Mouse (Mus musculus): ENCODE data around the gene Nr1i3. TPM values are rescaled to one million over a fixed set of nuclear protein-coding genes. Genes with fewer than 3 reads are reported as not detected.

The Nr1i3 gene
- total and polyA plus RNA-seq, 3 experiments = 0.24 to 1.7 TPM; not detected in 1

- Histone ChIP-seq H3K27me3 (ENCODE audit: control insufficient read depth in 1 of 2, insufficient read depth in 2 of 2, low read length in 2 of 2) (peaks cover 0 to 2% of the 10 kb centered on the region in 2 experiments; a peak in 3 of 4 replicates), H3K36me3 (ENCODE audit: control insufficient read depth in 1 of 2, insufficient read depth in 2 of 2, low read length in 2 of 2) (peaks cover 0 to 11% of the 10 kb centered on the region in 2 experiments; a peak in 2 of 4 replicates)
- TF ChIP-seq RCOR1 (IDR thresholded peaks at IDR 0.05; ENCODE audit: low read depth, low read length) (no peak), CTCF (IDR thresholded peaks at IDR 0.05 in 2 of 3, conservative IDR thresholded peaks at IDR 0.05 in 1 of 3; ENCODE audit: control insufficient read depth in 1 of 3, insufficient read depth in 1 of 3, low read depth in 2 of 3, low read length in 3 of 3, poor library complexity in 1 of 3, severe bottlenecking in 1 of 3) (peak in 2 of 3 experiments; percentile 8 to 36; a peak in 2 of 6 replicates), TAL1 (IDR thresholded peaks at IDR 0.05; ENCODE audit: low read length) (no peak), RAD21 (IDR thresholded peaks at IDR 0.05; ENCODE audit: low read depth, low read length) (peak; percentile 17), TBP (IDR thresholded peaks at IDR 0.05; ENCODE audit: low read depth, low read length) (no peak), ZKSCAN1 (IDR thresholded peaks at IDR 0.05; ENCODE audit: low read depth, low read length) (no peak), MYC (IDR thresholded peaks at IDR 0.05; ENCODE audit: low read depth, low read length) (no peak), NRF1 (IDR thresholded peaks at IDR 0.05; ENCODE audit: insufficient read depth, low read depth, low read length, poor library complexity, severe bottlenecking) (no peak), GABPA (IDR thresholded peaks at IDR 0.05; ENCODE audit: low read depth, low read length) (no peak), MAX (IDR thresholded peaks at IDR 0.05; ENCODE audit: low read length) (no peak), MEF2A (IDR thresholded peaks at IDR 0.05; ENCODE audit: extremely low read depth, insufficient replicate concordance, low read depth, low read length, poor library complexity, severe bottlenecking) (no peak), ZMIZ1 (IDR thresholded peaks at IDR 0.05; ENCODE audit: low read depth, low read length) (no peak), TCF12 (IDR thresholded peaks at IDR 0.05; ENCODE audit: low read depth, low read length) (no peak), UBTF (IDR thresholded peaks at IDR 0.05; ENCODE audit: borderline replicate concordance, insufficient read depth, low read depth, low read length) (no peak), KAT2A (conservative IDR thresholded peaks at IDR 0.05; ENCODE audit: low read depth, low read length) (no peak), NELFE (IDR thresholded peaks at IDR 0.05; ENCODE audit: low read depth, low read length) (no peak), MYB (IDR thresholded peaks at IDR 0.05; ENCODE audit: low read depth, low read length) (no peak), POLR2AphosphoS5 (IDR thresholded peaks at IDR 0.05; ENCODE audit: borderline replicate concordance, low read depth, low read length) (no peak), SMC3 (IDR thresholded peaks at IDR 0.05; ENCODE audit: low read depth, low read length) (peak; percentile 23)
Observed at GRCm38 (mm10) chr1:171263666-171264461, 50.1 kb downstream of the Nr1i3 start.

More at GRCm38 (mm10) chr1:171263666-171264461, 50.1 kb downstream of the Nr1i3 start:
- H3K79me2 ChIP-seq (ENCODE audit: control insufficient read depth, insufficient read depth, low read length, poor library complexity) = no peaks in the 10 kb centered on the region
- peaks cover 4 to 20% of the 10 kb centered on the region in 2 experiments; a peak in 3 of 4 replicates for H3K4me1 ChIP-seq (ENCODE audit: control insufficient read depth in 1 of 2, insufficient read depth in 2 of 2, low read length in 2 of 2)
- DNase-seq (ENCODE audit: low read depth, low spot score) = no peak
- H3K9ac ChIP-seq (ENCODE audit: control insufficient read depth, low read depth, low read length, poor library complexity, severe bottlenecking) = no peak overlapping the region
- H3K27ac ChIP-seq (ENCODE audit: control insufficient read depth, low read depth, low read length) = no peak overlapping the region
- H3K9me3 ChIP-seq (replicated peaks; ENCODE audit: insufficient read depth, low read length) = no peaks in the 10 kb centered on the region
- H3K4me3 ChIP-seq (ENCODE audit: control insufficient read depth in 1 of 2, insufficient read depth in 1 of 2, low read depth in 2 of 2, low read length in 2 of 2) = no peak overlapping the region

All from MEL (cell line).